Mouse (Mus musculus): ENCODE measurements around the gene Nodal.

GRCm38 (mm10) chr10:61381823-61382222, 35.9 kb upstream of the Nodal start:
- TF ChIP-seq GATA1 (IDR thresholded peaks at IDR 0.05; ENCODE audit: low read length): no peak
- no peak for TF ChIP-seq TAL1 (IDR thresholded peaks at IDR 0.05; ENCODE audit: low read length)
